Mouse (Mus musculus) inflammation-experienced regulatory T-cells, adult 6 months (primary cell): ENCODE results near the gene Col10a1. TPM values are rescaled to one million over a fixed set of nuclear protein-coding genes. Genes with fewer than 3 reads are reported as not detected.
"Not testable (repeated sequence)": the region's sequence is repeated elsewhere in the genome, so short reads cannot be mapped to it uniquely, and the experiment has no call there.

Source experiments
- ATAC-seq: one replicate; pipeline ENCODE4 v1.8.0; 2017
- polyA plus RNA-seq, 3 experiments: library from polyadenylated mRNA; unstranded; fragments of 100-300 nt; shearing (Covaris generic); gene quantifications; one replicate each; pipeline ENCODE4 v1.2.1; 2017

Gene Col10a1
- under 1 TPM; 0.41 to 0.82 (median 0.56) TPM for polyA plus RNA-seq

GRCm38 (mm10) chr10:34389681-34390080 lies at the start of gene Col10a1:
Gene Col10a1, plus strand, starts transcription at chr10:34389981.
- no peak for ATAC-seq

- no peak for ATAC-seq
These were observed 48.8 kb upstream of the Col10a1 start for GRCm38 (mm10) chr10:34341014-34341413.

- ATAC-seq: no peak
These were observed 47.9 kb upstream of the Col10a1 start for GRCm38 (mm10) chr10:34341886-34342285.

- ATAC-seq: no peak
These were observed 37.6 kb upstream of the Col10a1 start for GRCm38 (mm10) chr10:34352166-34352565.

- no peak for ATAC-seq
These were observed 31.5 kb upstream of the Col10a1 start for GRCm38 (mm10) chr10:34358263-34358662.

GRCm38 (mm10) chr10:34363756-34364155 lies 26.0 kb upstream of the Col10a1 start:
- ATAC-seq: no peak

GRCm38 (mm10) chr10:34368138-34368537 lies 21.6 kb upstream of the Col10a1 start:
- no peak for ATAC-seq

GRCm38 (mm10) chr10:34373332-34373731 lies 16.4 kb upstream of the Col10a1 start:
- no peak for ATAC-seq

GRCm38 (mm10) chr10:34385636-34386035 lies 4.1 kb upstream of the Col10a1 start:
- no peak for ATAC-seq

GRCm38 (mm10) chr10:34396959-34397358 lies 7.2 kb downstream of the Col10a1 start:
- no peak for ATAC-seq

- no peak for ATAC-seq
These were observed 9.5 kb downstream of the Col10a1 start for GRCm38 (mm10) chr10:34399267-34399666.

- peak; percentile 85 for ATAC-seq
These were observed 28.5 kb downstream of the Col10a1 start, which contains the start of gene Nt5dc1 for GRCm38 (mm10) chr10:34418204-34418756. Gene Nt5dc1, minus strand, starts transcription at chr10:34418552.

- ATAC-seq: not testable (repeated sequence)
These were observed 29.0 kb downstream of the Col10a1 start for GRCm38 (mm10) chr10:34418794-34419193.

- no peak for ATAC-seq
These were observed 42.0 kb downstream of the Col10a1 start for GRCm38 (mm10) chr10:34431783-34432182.

- ATAC-seq: not testable (repeated sequence)
These were observed 44.4 kb downstream of the Col10a1 start for GRCm38 (mm10) chr10:34434191-34434590.

Other genes starting within 250 kb of the Col10a1 start
- gene Dse, start 182.3 kb upstream of the Col10a1 start, polyA plus RNA-seq: 1 to 10 TPM; 1.0 to 3.3 (median 2.4) TPM
- gene Tspyl1, start 107.8 kb upstream of the Col10a1 start, polyA plus RNA-seq: 10 to 100 TPM; 36.1 to 49.1 (median 40.1) TPM
- gene Tspyl4, start 92.5 kb upstream of the Col10a1 start, polyA plus RNA-seq: 10 to 100 TPM; 11.8 to 18.2 (median 16.2) TPM
- gene Nt5dc1, start 28.6 kb downstream of the Col10a1 start, polyA plus RNA-seq: 100 to 1,000 TPM in 1 of 3 experiments, 10 to 100 TPM in 2; 74.1 to 101 (median 94.0) TPM
- not detected for gene Frk, start 93.4 kb downstream of the Col10a1 start, polyA plus RNA-seq